Mouse (Mus musculus) brain, embryonic 14.5 days (tissue): ENCODE measurements around the gene Timd2. TPM values are rescaled to one million over a fixed set of nuclear protein-coding genes. Genes with fewer than 3 reads are reported as not detected.
"Not testable (repeated sequence)": the region's sequence is repeated elsewhere in the genome, so short reads cannot be mapped to it uniquely, and the experiment has no call there.

ENCODE experiments used
- DNase-seq: peaks from one replicate; pipeline ENCODE4 v3.0.0-alpha.2; 2011; ENCODE audit warnings: low read depth
- CTCF ChIP-seq: fragments of 200-500 bp; IDR thresholded peaks from 2 replicates; pipeline ENCODE4 v1.5.1; 2012; ENCODE audit warnings: inconsistent platforms, mild to moderate bottlenecking, moderate library complexity, borderline replicate concordance; ENCODE audit not compliant: insufficient read depth, insufficient read length; ENCODE audit errors: extremely low read depth
- POLR2A ChIP-seq: fragments of 200-500 bp; IDR thresholded peaks from 2 replicates; pipeline ENCODE4 v1.6.1; 2012; ENCODE audit warnings: mild to moderate bottlenecking, inconsistent platforms, borderline replicate concordance; ENCODE audit not compliant: poor library complexity, insufficient read depth, insufficient read length, severe bottlenecking; ENCODE audit errors: extremely low read depth
- polyA plus RNA-seq: library from polyadenylated mRNA; depleted of rRNA; stranded (reverse); fragments of >200 nt; gene quantifications from 2 replicates; pipeline ENCODE4 v1.2.3, GENCODE M21; 2012; rRNA removed

Timd2 gene
- 0.20 TPM in 1 of 2 replicates, not detected in the other for polyA plus RNA-seq

- no peak for DNase-seq
- TF ChIP-seq CTCF, result no peak
- no peak for TF ChIP-seq POLR2A
These were observed at the start of gene Timd2 for GRCm38 (mm10) chr11:46706664-46707356. Gene Timd2, minus strand, starts transcription at chr11:46707061.

- not testable (repeated sequence) for DNase-seq
These were observed 48.9 kb upstream of the Timd2 start for GRCm38 (mm10) chr11:46755714-46756113.

- DNase-seq, result peak; percentile 46
- no peak for TF ChIP-seq CTCF
- TF ChIP-seq POLR2A, result no peak
These were observed 47.8 kb upstream of the Timd2 start for GRCm38 (mm10) chr11:46754669-46755068.

DNA sequence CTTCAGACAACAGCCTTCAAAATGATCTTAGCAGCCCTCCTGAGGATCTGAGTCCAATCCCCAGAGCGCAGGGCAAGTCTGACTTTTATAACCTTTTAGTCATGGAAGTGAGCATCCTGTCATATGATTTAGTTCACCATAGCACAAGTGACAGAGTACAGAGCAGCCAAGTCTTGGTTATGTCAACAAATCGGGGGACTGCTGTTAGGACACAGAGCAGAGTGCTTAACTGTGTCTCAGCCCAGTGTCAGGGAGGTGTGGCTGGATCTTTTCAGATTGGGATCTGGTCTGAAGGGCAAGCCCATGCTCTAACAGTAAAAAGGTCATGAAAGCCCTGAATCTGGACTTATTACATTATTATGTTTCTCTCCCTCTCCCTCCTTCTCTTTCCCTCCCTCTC, 46.8 kb upstream of the Timd2 start:
- no peak for DNase-seq
- TF ChIP-seq CTCF (no peak), POLR2A (no peak)

GRCm38 (mm10) chr11:46747996-46748395, 41.1 kb upstream of the Timd2 start:
- no peak for DNase-seq
- TF ChIP-seq POLR2A (no peak), CTCF (no peak)

- TF ChIP-seq CTCF, result no peak
- no peak for DNase-seq
These were observed 34.9 kb upstream of the Timd2 start for GRCm38 (mm10) chr11:46741716-46742115.

DNA sequence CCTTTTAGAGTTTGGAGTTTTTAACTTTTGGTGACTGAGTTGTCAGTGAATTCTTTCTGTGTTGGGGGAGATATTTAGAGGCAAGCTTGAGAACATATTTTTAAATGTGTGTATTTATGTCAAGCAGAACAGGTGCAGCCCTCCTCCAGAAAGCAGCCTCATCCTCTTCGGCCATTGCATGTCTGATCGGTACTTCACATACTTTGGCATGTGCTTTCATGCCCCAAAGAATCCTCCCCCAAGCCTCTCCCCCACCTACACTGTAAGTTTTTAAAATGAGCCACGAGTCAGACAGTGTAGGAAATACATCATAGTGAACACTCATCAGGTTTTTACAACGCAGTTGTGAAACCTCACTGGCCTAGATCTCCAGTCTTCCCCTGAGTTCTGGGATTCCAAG, 34.0 kb upstream of the Timd2 start:
- no peak for TF ChIP-seq CTCF
- no peak for DNase-seq

DNA sequence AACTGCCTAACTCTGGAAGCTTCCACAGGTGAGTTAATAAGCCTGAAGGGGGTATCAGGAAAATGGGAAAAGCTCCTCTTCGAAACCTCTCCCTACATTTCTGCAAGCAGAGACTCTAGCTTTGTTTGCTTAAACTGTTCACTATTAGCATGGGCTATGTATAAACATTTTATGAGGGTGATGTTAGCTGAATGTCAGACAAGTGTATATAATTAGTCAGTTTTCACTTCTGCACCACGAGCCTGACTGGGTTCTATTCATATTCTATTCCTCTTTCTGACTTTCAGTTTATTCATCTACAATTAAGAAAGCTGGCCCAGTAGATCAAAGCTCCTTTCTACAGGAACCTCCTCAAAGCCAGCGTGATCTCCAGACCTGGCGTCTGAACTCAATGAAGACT, 32.6 kb upstream of the Timd2 start:
- no peak for DNase-seq
- no peak for TF ChIP-seq CTCF
- TF ChIP-seq POLR2A, result no peak

DNA sequence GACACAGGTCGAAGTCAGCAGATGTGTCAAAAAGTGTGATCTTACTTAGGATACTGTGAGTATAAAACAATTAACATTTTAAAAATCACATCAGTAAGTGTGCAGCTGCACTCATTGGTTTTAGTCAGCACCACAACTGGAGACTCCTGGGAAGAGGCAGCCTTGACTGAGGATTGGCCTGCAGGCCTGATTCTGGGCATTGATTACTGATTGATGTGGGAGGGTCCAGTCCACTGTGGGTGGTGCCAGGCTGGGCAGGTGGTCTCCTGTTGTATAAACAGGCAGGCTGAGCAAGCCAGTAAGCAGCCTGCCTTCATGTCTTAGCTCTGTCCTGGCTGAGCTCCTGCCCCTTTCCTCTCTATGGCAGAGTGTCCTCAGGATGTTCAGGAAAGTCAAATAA, 28.2 kb upstream of the Timd2 start, which contains the start of gene Havcr1:
Gene Havcr1, plus strand, starts transcription at position 5 of the 400 bp plus-strand sequence.
- DNase-seq, result not testable (repeated sequence)

DNA sequence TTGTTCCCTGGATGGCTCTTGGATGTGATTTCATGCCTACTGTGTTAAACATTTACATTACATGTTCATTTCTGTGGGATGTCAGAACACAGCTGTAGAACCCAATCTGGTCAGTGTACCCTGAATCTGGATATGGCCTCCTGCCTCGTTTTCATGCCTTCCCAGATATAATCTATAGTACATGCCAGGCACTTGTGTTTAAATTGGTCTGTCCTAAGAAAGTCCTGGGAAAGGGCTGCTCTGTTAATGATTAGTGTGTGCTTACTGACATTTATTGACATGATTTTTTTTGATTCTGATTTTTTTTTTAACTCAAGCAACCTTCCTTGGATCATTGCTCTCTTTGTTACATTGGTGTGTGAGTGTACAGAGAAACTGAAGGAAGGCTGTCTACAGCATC, 27.8 kb upstream of the Timd2 start:
- TF ChIP-seq POLR2A, result no peak
- TF ChIP-seq CTCF, result no peak
- DNase-seq, result no peak

DNA sequence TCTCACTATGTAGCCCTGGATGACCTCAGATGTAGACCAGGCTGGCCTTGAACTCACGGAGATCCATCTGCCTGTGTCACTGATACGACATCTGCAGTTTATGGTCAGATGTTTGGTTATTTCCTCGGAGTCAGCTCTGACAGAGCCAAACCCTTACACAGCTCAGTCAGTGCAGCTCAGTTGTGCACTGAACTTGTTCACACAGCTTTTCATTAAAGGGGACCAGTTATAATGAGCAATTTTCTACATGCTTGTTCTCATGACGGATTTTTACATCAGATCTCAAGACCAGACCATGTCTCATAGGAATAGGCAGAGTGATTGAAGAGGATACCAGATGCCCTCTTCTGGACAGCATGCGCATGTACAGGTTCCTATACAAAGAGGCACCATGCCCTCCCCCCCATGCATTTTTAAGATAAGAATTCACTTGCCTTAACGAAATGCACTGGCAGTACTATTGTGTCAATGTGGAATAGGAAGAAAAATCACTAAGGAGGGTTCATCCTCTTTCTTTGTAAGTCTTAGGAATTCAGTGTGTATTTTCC, 26.5 kb upstream of the Timd2 start:
- DNase-seq, result peak; percentile 53
- peak; percentile 49; the same call in 1 of the 2 replicates for TF ChIP-seq CTCF
- TF ChIP-seq POLR2A, result no peak

GRCm38 (mm10) chr11:46731541-46732070, 24.7 kb upstream of the Timd2 start:
- no peak for DNase-seq
- TF ChIP-seq CTCF (no peak), POLR2A (no peak)
